Mouse (Mus musculus): ENCODE data around the gene Castor1.

DNA sequence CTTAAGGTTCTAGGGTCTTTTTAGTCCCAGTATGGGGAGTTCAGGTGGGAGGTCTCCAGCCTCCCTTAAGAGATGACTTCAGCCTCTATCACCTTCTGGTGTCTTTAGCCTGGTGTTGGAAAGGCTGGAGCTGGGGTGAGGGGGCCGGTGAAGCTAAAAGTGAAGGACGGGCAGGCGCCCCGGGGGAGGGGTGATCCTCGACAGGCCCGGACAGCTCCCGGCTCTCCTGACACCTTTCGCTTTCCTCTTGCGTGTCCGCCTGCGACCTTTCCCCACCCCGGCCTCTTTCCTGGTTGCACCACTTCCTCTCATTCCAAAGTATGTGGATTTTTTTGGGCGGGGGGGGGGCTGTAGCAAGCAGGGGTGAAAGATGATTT lies 49.2 kb downstream of the Castor1 start:
- TF ChIP-seq POLR2A (IDR thresholded peaks at IDR 0.05; ENCODE audit: low read depth, low read length) (no peak), CTCF (conservative IDR thresholded peaks at IDR 0.05; ENCODE audit: insufficient read depth, insufficient read length, low read depth, low read length) (no peak)
